Mouse (Mus musculus) liver, postnatal 0 days (tissue): Measurements from ENCODE around the gene Trmt2a. TPM values are rescaled to one million over a fixed set of nuclear protein-coding genes. Genes with fewer than 3 reads are reported as not detected.

Source experiments
- ATAC-seq: fragments of 200-750 bp; cut with Nextera tagmentation; 2 replicates; pipeline ENCODE4 v1.8.0; 2017; ENCODE audit warnings: mild to moderate bottlenecking, moderate library complexity
- DNase-seq: peaks from one replicate; pipeline ENCODE4 v3.0.0-alpha.2; 2016
- H3K27ac ChIP-seq: fragments of 300-500 bp; sonication (generic); 2 replicates; pipeline ENCODE4 v1.5.1; 2014; ENCODE audit warnings: antibody characterized with exemption, moderate library complexity, mild to moderate bottlenecking, low read depth
- H3K27me3 ChIP-seq: fragments of 300-500 bp; sonication (generic); 2 replicates; pipeline ENCODE4 v1.6.1; 2014; ENCODE audit warnings: low read length, control low read depth, mixed read lengths; ENCODE audit not compliant: insufficient read depth
- H3K36me3 ChIP-seq: fragments of 300-500 bp; sonication (generic); replicated peaks from 2 replicates; pipeline ENCODE4 v1.6.1; 2014; ENCODE audit warnings: mild to moderate bottlenecking, control low read depth, low read length, moderate library complexity, mixed read lengths; ENCODE audit not compliant: insufficient read depth
- H3K4me1 ChIP-seq: fragments of 300-500 bp; sonication (generic); 2 replicates; pipeline ENCODE4 v1.6.1; 2014; ENCODE audit warnings: antibody characterized with exemption, mild to moderate bottlenecking, control low read depth; ENCODE audit not compliant: insufficient read depth
- H3K4me2 ChIP-seq: fragments of 300-500 bp; sonication (generic); 2 replicates; pipeline ENCODE4 v1.6.1; 2014; ENCODE audit warnings: low read depth, mild to moderate bottlenecking, low read length, moderate library complexity, mixed read lengths
- H3K4me3 ChIP-seq: fragments of 300-500 bp; sonication (generic); 2 replicates; pipeline ENCODE4 v1.5.1; 2014; ENCODE audit warnings: low read depth, low read length
- H3K9ac ChIP-seq: fragments of 300-500 bp; sonication (generic); replicated peaks from 2 replicates; pipeline ENCODE4 v1.6.1; 2014; ENCODE audit warnings: mild to moderate bottlenecking, moderate library complexity
- H3K9me3 ChIP-seq: fragments of 300-500 bp; sonication (generic); 2 replicates; pipeline ENCODE4 v1.6.1; 2016; ENCODE audit warnings: mild to moderate bottlenecking, control low read depth, low read length, mixed read lengths
- CTCF ChIP-seq: sonication (generic); IDR thresholded peaks from 2 replicates; pipeline ENCODE4 v1.5.1; 2016; ENCODE audit warnings: antibody characterized with exemption, low read depth
- EP300 ChIP-seq: IDR thresholded peaks from 2 replicates; pipeline ENCODE4 v1.6.1; 2016; ENCODE audit warnings: antibody characterized with exemption, low read depth, mild to moderate bottlenecking
- WGBS: fragments of 180-500 bp; shearing (Covaris S2); extraction: QIAGEN DNeasy Blood & Tissue Kit; methylation state at CpG from one replicate; pipeline ENCODE4 v1.1.7; 2014; ENCODE audit not compliant: insufficient replicate concordance; 5-methylcytosine and 5-hydroxymethylcytosine counted together
- polyA plus RNA-seq: library from polyadenylated mRNA; unstranded; fragments of >200 nt; fragmentation: Nextera tagmentation; extraction: Ambion mirVana; gene quantifications from 2 replicates; pipeline ENCODE4 v1.2.1, GENCODE M21; 2015

Gene Trmt2a
- polyA plus RNA-seq: 22.9 and 23.3 TPM in 2 replicates

DNA sequence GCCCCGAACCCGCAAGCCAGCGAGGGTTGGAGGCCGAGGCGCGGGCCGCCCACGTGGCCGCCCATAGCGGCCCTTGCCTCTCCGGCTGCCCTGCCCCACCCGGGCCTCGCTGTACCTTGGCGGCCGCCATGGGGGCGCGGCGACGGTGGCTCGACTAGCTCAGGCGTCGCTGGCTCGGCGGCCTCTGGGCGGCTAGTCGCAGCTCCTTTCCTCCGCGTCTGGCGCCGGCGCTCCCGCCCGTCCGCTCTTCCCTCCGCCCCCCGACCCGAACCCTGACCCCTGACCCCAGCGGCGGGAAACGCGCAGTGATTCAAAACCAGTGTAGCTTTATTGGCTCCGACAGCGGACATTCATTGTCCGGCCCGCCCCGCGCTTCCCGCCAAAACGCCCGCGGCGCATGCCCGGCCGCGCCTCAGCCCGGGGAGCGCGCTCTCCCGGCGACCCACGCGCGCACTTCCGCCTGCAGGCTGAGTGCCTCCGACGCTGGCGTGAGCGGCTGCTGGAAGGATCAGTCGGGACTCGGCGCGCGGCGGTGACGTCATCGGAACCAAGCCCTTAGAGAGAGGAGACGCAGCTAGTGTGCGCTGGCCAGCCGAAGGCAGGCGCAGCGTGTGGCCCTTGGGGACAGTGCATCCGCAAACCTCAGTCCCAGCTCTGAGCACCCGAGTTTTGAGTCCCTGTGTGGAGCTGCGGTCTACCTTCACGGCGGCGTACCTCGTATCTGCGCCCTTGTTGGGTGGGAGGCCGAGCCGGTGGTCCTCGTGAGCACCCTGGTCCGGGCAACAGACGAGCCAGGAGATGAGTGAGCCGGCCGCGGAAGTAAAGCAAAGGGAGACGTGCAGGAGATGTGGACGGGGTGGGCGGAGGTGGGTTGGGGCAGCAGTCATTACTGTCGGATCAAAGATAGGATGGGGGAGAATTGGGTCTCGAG is at the start of gene Trmt2a, which contains the start of gene Ranbp1:
Gene Trmt2a (plus strand): TSS at position 247 of the 931 bp plus-strand sequence.
Gene Ranbp1 (minus strand): TSS at position 300 of the 931 bp plus-strand sequence.
- Histone ChIP-seq H3K4me2 (peak within 1 kb of the TSS; percentile 83), H3K9me3 (no peaks in the 10 kb centered on the region), H3K36me3 (peaks cover 56% of the 10 kb centered on the region), H3K27me3 (no peaks in the 10 kb centered on the region), H3K9ac (peak within 1 kb of the TSS; percentile 86), H3K4me1 (peaks cover 27% of the 10 kb centered on the region), H3K4me3 (peak within 1 kb of the TSS; percentile 83), H3K27ac (peak within 1 kb of the TSS; percentile 92)
- TF ChIP-seq CTCF (no peak), EP300 (peak; percentile 59)
- peak; percentile 99 for DNase-seq
- peak; percentile 95 for ATAC-seq
- under 1% methylated on average over 95 of the region's 102 CpGs for WGBS

DNA sequence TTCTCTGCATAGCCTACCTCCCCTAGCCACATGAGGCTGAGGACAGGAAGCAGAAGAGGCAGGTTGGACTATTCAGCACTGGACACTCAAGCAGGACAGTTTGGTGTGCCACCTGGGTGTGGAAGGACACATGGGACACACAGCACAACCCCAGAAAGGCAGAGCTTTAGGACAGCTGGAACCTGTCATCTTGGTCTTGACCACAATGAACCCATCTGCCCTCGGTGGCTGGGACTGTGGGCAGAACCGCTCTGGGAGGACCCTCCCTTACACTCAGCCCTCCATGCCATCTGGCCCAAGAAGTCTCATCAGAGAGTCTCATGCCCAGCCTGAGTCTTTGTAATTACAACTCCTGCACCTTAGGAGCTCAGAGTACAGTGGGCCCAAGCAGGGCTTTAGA is 48.4 kb upstream of the Trmt2a start:
- H3K4me1 ChIP-seq: no peaks in the 10 kb centered on the region
- DNase-seq (no peak), ATAC-seq (no peak)
- H3K27me3 ChIP-seq: no peaks in the 10 kb centered on the region
- no peaks in the 10 kb centered on the region for H3K36me3 ChIP-seq
- H3K9ac ChIP-seq: no peak overlapping the region
- H3K27ac ChIP-seq: no peak overlapping the region
- no peaks in the 10 kb centered on the region for H3K9me3 ChIP-seq
- no peak overlapping the region for H3K4me2 ChIP-seq
- TF ChIP-seq EP300: no peak
- TF ChIP-seq CTCF: no peak
- no peak overlapping the region for H3K4me3 ChIP-seq
- 52% methylated on average over 2 of the region's 2 CpGs for WGBS

DNA sequence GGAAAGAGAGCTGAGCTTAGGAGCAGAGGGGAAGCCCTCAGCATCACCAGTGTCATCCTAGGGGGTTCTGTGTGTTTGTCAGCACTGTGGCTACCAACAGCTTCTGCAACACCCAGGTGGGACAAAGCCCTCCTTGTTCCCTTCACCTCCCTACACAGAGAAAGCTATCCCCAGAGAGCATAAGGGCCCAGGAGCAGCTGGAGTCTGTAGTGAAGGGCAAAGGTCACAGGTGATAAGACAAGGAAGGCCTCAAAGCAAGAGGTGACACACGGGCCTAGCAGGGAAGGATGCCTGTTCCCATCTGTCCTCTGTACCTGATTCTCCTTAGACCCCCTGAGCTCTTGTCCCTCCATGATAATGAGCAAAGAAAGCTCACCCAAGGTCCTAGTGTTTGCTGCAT is 46.9 kb upstream of the Trmt2a start:
- 62% methylated on average over 1 of the region's 1 CpGs for WGBS
- Histone ChIP-seq H3K4me2 (no peak overlapping the region), H3K9me3 (no peaks in the 10 kb centered on the region), H3K27me3 (no peaks in the 10 kb centered on the region), H3K27ac (no peak overlapping the region), H3K4me1 (no peaks in the 10 kb centered on the region), H3K9ac (no peak overlapping the region), H3K4me3 (no peak overlapping the region), H3K36me3 (no peaks in the 10 kb centered on the region)
- ATAC-seq: no peak
- DNase-seq: no peak
- TF ChIP-seq EP300: no peak
- no peak for TF ChIP-seq CTCF

DNA sequence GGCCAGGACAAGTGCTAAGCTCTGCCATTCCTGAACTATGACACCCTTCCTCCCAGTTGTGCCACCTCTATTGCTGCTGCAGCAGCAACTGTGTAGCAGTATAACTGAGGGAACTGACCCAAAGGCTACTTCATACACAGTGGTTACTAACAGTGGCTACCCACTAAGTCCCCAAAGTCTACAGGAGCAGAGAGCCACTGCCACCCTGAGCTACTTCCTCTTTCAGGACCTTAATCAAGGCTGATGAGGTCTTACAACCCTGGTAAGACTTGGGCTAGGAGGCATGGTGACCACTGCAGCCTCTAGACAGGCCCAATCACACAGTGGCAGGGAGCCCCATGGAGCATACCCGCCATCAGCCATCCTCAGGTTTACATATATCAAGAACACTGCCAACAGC is 46.4 kb upstream of the Trmt2a start:
- WGBS: 54% methylated on average over 1 of the region's 1 CpGs
- Histone ChIP-seq H3K27ac (no peak overlapping the region), H3K4me1 (no peaks in the 10 kb centered on the region), H3K9me3 (no peaks in the 10 kb centered on the region), H3K27me3 (no peaks in the 10 kb centered on the region), H3K4me3 (no peak overlapping the region), H3K9ac (no peak overlapping the region), H3K36me3 (no peaks in the 10 kb centered on the region), H3K4me2 (no peak overlapping the region)
- no peak for DNase-seq
- ATAC-seq: no peak
- TF ChIP-seq CTCF: no peak
- TF ChIP-seq EP300: no peak

DNA sequence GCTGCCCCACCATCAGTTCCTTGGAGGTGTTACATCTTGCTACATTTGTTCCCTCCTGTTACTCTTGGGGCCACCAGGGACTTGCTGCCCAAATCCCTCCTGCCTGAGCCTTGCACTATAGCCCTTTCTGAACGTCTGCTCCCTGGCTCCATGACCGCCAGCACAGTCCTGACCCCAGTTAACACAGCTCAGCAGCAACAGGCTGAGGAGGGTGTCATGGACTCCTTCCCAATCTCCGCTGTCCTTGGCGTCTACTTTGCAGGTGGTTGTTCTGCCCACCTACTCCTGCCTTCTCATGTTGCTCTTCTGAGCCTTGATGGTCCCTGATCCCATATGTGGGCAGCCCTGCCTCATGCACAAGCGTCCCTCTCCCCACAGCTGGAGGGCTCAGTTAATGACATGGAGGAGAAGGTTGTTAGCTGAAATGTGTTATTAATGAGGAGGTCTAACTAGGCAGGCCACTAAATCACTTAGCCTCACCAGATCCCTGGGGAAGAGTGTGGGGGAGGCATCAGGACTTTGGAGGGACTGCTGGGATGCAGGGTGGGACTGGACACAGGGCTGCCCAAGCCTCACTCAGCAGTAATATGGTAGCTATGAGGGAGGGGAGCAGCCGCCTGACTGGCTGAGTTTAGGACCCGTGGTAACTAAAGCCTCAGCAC is 44.9 kb upstream of the Trmt2a start:
- Histone ChIP-seq H3K4me1 (no peaks in the 10 kb centered on the region), H3K4me3 (no peak overlapping the region), H3K27ac (no peak overlapping the region), H3K36me3 (no peaks in the 10 kb centered on the region), H3K9me3 (no peaks in the 10 kb centered on the region), H3K4me2 (no peak overlapping the region), H3K9ac (no peak overlapping the region), H3K27me3 (no peaks in the 10 kb centered on the region)
- no peak for DNase-seq
- no peak for ATAC-seq
- TF ChIP-seq EP300 (no peak), CTCF (no peak)
- 65% methylated on average over 7 of the region's 7 CpGs for WGBS
